Mouse (Mus musculus) limb, embryonic 14.5 days (tissue): Measurements from ENCODE around the gene Zfand4. TPM values are rescaled to one million over a fixed set of nuclear protein-coding genes. Genes with fewer than 3 reads are reported as not detected.
A peak's percentile ranks its signal among the peaks of the same experiment; 100 is the strongest.

ENCODE experiments used
- ATAC-seq: fragments of 200-750 bp; cut with Nextera tagmentation; 2 replicates; pipeline ENCODE4 v1.8.0; 2017; ENCODE audit warnings: low read depth, moderate number of reproducible peaks, moderate TSS enrichment; ENCODE audit not compliant: low FRiP score
- DNase-seq: peaks from one replicate; pipeline ENCODE4 v3.0.0-alpha.2; 2015; ENCODE audit warnings: low spot score
- H3K27ac ChIP-seq: fragments of 300-500 bp; sonication (generic); replicated peaks from 2 replicates; pipeline ENCODE4 v1.5.1; 2014; ENCODE audit warnings: low read depth, mild to moderate bottlenecking, low read length, moderate library complexity, mixed read lengths
- H3K27me3 ChIP-seq: fragments of 300-500 bp; sonication (generic); 2 replicates; pipeline ENCODE4 v1.6.1; 2014; ENCODE audit warnings: low read length, mixed read lengths; ENCODE audit not compliant: control insufficient read depth, insufficient read depth
- H3K36me3 ChIP-seq: fragments of 300-500 bp; sonication (generic); 2 replicates; pipeline ENCODE4 v1.6.1; 2014; ENCODE audit warnings: mild to moderate bottlenecking, low read length, moderate library complexity, mixed read lengths; ENCODE audit not compliant: control insufficient read depth, insufficient read depth
- H3K4me1 ChIP-seq: fragments of 300-500 bp; sonication (generic); 2 replicates; pipeline ENCODE4 v1.6.1; 2014; ENCODE audit warnings: antibody characterized with exemption, low read length, mixed read lengths; ENCODE audit not compliant: control insufficient read depth, insufficient read depth
- H3K4me2 ChIP-seq: fragments of 300-500 bp; sonication (generic); replicated peaks from 2 replicates; pipeline ENCODE4 v1.6.1; 2014; ENCODE audit warnings: low read depth, mild to moderate bottlenecking, low read length, moderate library complexity; ENCODE audit not compliant: severe bottlenecking
- H3K4me3 ChIP-seq: fragments of 300-500 bp; sonication (generic); replicated peaks from 2 replicates; pipeline ENCODE4 v1.5.1; 2014; ENCODE audit warnings: low read length
- H3K9ac ChIP-seq: fragments of 300-500 bp; sonication (generic); 2 replicates; pipeline ENCODE4 v1.6.1; 2014; ENCODE audit warnings: mild to moderate bottlenecking, low read depth, low read length, moderate library complexity; ENCODE audit not compliant: severe bottlenecking
- H3K9me3 ChIP-seq: fragments of 300-500 bp; sonication (generic); 2 replicates; pipeline ENCODE4 v1.6.1; 2016; ENCODE audit warnings: low read length; ENCODE audit not compliant: control insufficient read depth
- POLR2A ChIP-seq: fragments of 200-500 bp; IDR thresholded peaks from 2 replicates; pipeline ENCODE4 v1.8.0; 2012; ENCODE audit warnings: inconsistent platforms, mild to moderate bottlenecking, moderate library complexity, borderline replicate concordance; ENCODE audit not compliant: insufficient read depth, insufficient read length; ENCODE audit errors: extremely low read depth
- WGBS: fragments of 180-500 bp; shearing (Covaris S2); extraction: QIAGEN DNeasy Blood & Tissue Kit; methylation state at CpG from one replicate; pipeline ENCODE4 v1.1.7; 2014; 5-methylcytosine and 5-hydroxymethylcytosine counted together
- polyA plus RNA-seq, 2 experiments: library from polyadenylated mRNA; depleted of rRNA in 1 of 2; stranded (reverse) in 1 of 2; unstranded in 1 of 2; fragments of >200 nt; fragmentation: Nextera tagmentation in 1 of 2; extraction: Ambion mirVana in 1 of 2; gene quantifications; 2 replicates each; pipeline versions ENCODE4 v1.2.1 to v1.2.3; 2012 to 2014

Zfand4 gene
- polyA plus RNA-seq, 2 experiments = 4.7 to 6.5 TPM

GRCm38 (mm10) chr6:116265603-116266002 lies 1.6 kb downstream of the Zfand4 start:
- H3K9me3 ChIP-seq = no peaks in the 10 kb centered on the region
- H3K4me3 ChIP-seq = no peak overlapping the region
- no peak overlapping the region for H3K4me2 ChIP-seq
- H3K36me3 ChIP-seq = peaks cover 15% of the 10 kb centered on the region
- H3K9ac ChIP-seq = no peak overlapping the region
- ATAC-seq (no peak), DNase-seq (no peak)
- H3K4me1 ChIP-seq = peaks cover 3% of the 10 kb centered on the region; the same call in 1 of the 2 replicates
- 72% methylated on average over 4 of the region's 4 CpGs for WGBS
- H3K27me3 ChIP-seq = no peaks in the 10 kb centered on the region
- no peak overlapping the region for H3K27ac ChIP-seq
- TF ChIP-seq POLR2A = no peak

GRCm38 (mm10) chr6:116266273-116267109 lies 2.5 kb downstream of the Zfand4 start:
- Histone ChIP-seq H3K9me3 (no peaks in the 10 kb centered on the region), H3K4me2 (peak overlapping the region; percentile 20), H3K27me3 (no peaks in the 10 kb centered on the region), H3K36me3 (peaks cover 10% of the 10 kb centered on the region; the same call in 1 of the 2 replicates), H3K4me3 (no peak overlapping the region), H3K4me1 (peaks cover 3% of the 10 kb centered on the region; the same call in 1 of the 2 replicates), H3K27ac (no peak overlapping the region), H3K9ac (no peak overlapping the region)
- ATAC-seq (no peak), DNase-seq (peak; percentile 30)
- 21% methylated on average over 11 of the region's 11 CpGs for whole genome bisulfite sequencing
- no peak for TF ChIP-seq POLR2A

GRCm38 (mm10) chr6:116267110-116267423 lies 3.0 kb downstream of the Zfand4 start:
- H3K36me3 ChIP-seq = peaks cover 7% of the 10 kb centered on the region; the same call in 1 of the 2 replicates
- no peak for ATAC-seq
- H3K9ac ChIP-seq = no peak overlapping the region
- H3K4me1 ChIP-seq = peaks cover 3% of the 10 kb centered on the region; the same call in 1 of the 2 replicates
- no peak overlapping the region for H3K4me3 ChIP-seq
- 91% methylated on average over 1 of the region's 1 CpGs for WGBS
- TF ChIP-seq POLR2A = no peak
- H3K9me3 ChIP-seq = no peaks in the 10 kb centered on the region
- no peak overlapping the region for H3K4me2 ChIP-seq
- no peak overlapping the region for H3K27ac ChIP-seq
- DNase-seq = no peak
- no peaks in the 10 kb centered on the region for H3K27me3 ChIP-seq

GRCm38 (mm10) chr6:116275695-116276094 lies 11.7 kb downstream of the Zfand4 start:
- no peak for TF ChIP-seq POLR2A
- no peaks in the 10 kb centered on the region for H3K4me1 ChIP-seq
- no peak overlapping the region for H3K4me2 ChIP-seq
- H3K36me3 ChIP-seq = 0 out of 2 replicates have a peak, but pooled peaks cover 2% of the 10 kb centered on the region
- ATAC-seq = no peak
- 76% methylated on average over 4 of the region's 4 CpGs for WGBS
- DNase-seq = no peak
- H3K9ac ChIP-seq = no peak overlapping the region
- H3K27ac ChIP-seq = no peak overlapping the region
- H3K9me3 ChIP-seq = no peaks in the 10 kb centered on the region
- H3K27me3 ChIP-seq = no peaks in the 10 kb centered on the region
- no peak overlapping the region for H3K4me3 ChIP-seq

DNA sequence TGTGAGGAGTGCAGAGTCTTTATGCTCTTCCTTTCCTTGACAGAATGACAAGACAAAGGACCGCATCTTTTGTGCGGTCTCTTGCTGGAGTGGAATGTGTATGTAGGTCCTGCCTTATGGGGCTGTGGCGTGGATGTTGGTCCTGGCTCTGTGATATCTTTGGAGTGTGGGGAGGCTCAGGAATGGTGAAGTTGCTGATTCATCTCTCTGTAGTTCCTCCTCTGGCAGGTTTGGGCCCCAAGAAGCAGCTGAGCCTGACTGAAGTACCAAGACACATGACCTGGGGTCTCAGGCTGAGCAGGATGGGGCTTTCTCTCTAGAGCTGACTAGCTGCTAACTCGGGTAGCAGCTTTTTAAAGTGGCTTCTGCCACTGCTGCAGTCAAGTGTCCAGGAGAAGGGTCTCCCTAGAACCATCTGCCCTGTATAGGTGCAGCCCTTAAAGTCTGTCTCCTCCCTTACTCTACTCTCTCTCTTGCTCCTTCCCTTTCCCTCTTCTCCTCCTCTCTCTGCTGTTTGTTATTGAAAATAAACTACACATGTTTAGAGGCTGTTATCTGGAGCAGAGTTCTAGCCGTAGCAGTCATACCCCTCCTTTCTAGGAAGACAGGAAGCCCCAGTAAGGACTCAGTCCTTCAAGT lies 14.8 kb downstream of the Zfand4 start:
- 73% methylated on average over 5 of the region's 5 CpGs for WGBS
- ATAC-seq = no peak
- no peak for TF ChIP-seq POLR2A

More for the DNA sequence above, 14.8 kb downstream of the Zfand4 start:
- H3K27me3 ChIP-seq = no peaks in the 10 kb centered on the region
- DNase-seq = no peak
- no peak overlapping the region for H3K27ac ChIP-seq
- H3K9me3 ChIP-seq = no peaks in the 10 kb centered on the region
- no peaks in the 10 kb centered on the region for H3K4me1 ChIP-seq
- no peak overlapping the region for H3K4me3 ChIP-seq
- no peak overlapping the region for H3K9ac ChIP-seq
- no peak overlapping the region for H3K4me2 ChIP-seq
- 0 out of 2 replicates have a peak, but pooled peaks cover 2% of the 10 kb centered on the region for H3K36me3 ChIP-seq
